Mouse (Mus musculus): Measurements from ENCODE around the gene Zranb1.

DNA sequence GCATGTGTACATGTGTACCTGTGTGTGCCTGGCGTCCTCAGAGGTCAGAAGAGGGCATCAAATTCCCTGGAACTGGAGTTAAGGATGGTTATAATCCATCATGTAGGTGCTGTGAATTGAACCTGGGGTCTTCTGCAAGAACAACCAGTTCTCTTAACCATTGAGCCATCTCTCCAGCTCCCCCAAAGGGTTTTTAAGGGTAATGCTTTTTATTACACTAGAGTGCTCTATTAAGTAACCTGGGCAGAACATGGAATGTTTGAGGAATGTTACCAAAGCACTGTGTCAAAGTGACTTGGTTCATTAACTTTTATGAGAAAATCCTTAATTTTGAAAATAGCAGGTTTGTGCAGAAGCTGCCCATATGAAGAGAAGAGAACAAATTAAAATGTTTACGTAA is 41.1 kb downstream of the Zranb1 start:
- TF ChIP-seq CTCF (IDR thresholded peaks at IDR 0.05; ENCODE audit: control insufficient read depth, insufficient read depth, insufficient read length) (no peak), CEBPB (IDR thresholded peaks at IDR 0.05; ENCODE audit: low read depth) (no peak), USF1 (IDR thresholded peaks at IDR 0.05; ENCODE audit: low read depth) (no peak), MAX (IDR thresholded peaks at IDR 0.05) (no peak), MYOD1 (IDR thresholded peaks at IDR 0.05; ENCODE audit: control insufficient read depth, insufficient read length, low read depth) (no peak)
